Mouse (Mus musculus) heart, embryonic 11.5 days (tissue): Measurements from ENCODE around the gene Kif6. TPM values are rescaled to one million over a fixed set of nuclear protein-coding genes. Genes with fewer than 3 reads are reported as not detected.

Experiments used
- ATAC-seq: fragments of 200-750 bp; cut with Nextera tagmentation; replicated peaks from 2 replicates; pipeline ENCODE4 v1.8.0; 2017; ENCODE audit warnings: moderate library complexity; ENCODE audit not compliant: insufficient number of reproducible peaks, low FRiP score, low TSS enrichment
- H3K27ac ChIP-seq: fragments of 300-500 bp; sonication (generic); 2 replicates; pipeline ENCODE4 v1.5.1; 2014; ENCODE audit warnings: mild to moderate bottlenecking, low read depth, low read length
- H3K27me3 ChIP-seq: fragments of 300-500 bp; sonication (generic); 2 replicates; pipeline ENCODE4 v1.6.1; 2014; ENCODE audit warnings: mild to moderate bottlenecking, low read length, mixed read lengths; ENCODE audit not compliant: control insufficient read depth, insufficient read depth
- H3K36me3 ChIP-seq: fragments of 300-500 bp; sonication (generic); 2 replicates; pipeline ENCODE4 v1.6.1; 2014; ENCODE audit warnings: mild to moderate bottlenecking, low read length, moderate library complexity, mixed read lengths; ENCODE audit not compliant: control insufficient read depth, insufficient read depth
- H3K4me1 ChIP-seq: fragments of 300-500 bp; sonication (generic); 2 replicates; pipeline ENCODE4 v1.6.1; 2014; ENCODE audit warnings: low read length; ENCODE audit not compliant: control insufficient read depth, insufficient read depth
- H3K4me2 ChIP-seq: fragments of 300-500 bp; sonication (generic); 2 replicates; pipeline ENCODE4 v1.6.1; 2014; ENCODE audit warnings: mild to moderate bottlenecking, moderate library complexity
- H3K4me3 ChIP-seq: fragments of 300-500 bp; sonication (generic); 2 replicates; pipeline ENCODE4 v1.5.1; 2014; ENCODE audit warnings: low read depth, low read length
- H3K9ac ChIP-seq: fragments of 300-500 bp; sonication (generic); 2 replicates; pipeline ENCODE4 v1.6.1; 2014; ENCODE audit warnings: mild to moderate bottlenecking, low read depth, low read length, moderate library complexity
- H3K9me3 ChIP-seq: fragments of 300-500 bp; sonication (generic); replicated peaks from 2 replicates; pipeline ENCODE4 v1.6.1; 2016; ENCODE audit warnings: low read length; ENCODE audit not compliant: control insufficient read depth
- WGBS: fragments of 180-500 bp; shearing (Covaris S2); extraction: QIAGEN DNeasy Blood & Tissue Kit; methylation state at CpG from one replicate; pipeline ENCODE4 v1.1.7; 2014; ENCODE audit not compliant: insufficient replicate concordance; 5-methylcytosine and 5-hydroxymethylcytosine counted together
- polyA plus RNA-seq: library from polyadenylated mRNA; unstranded; fragments of >200 nt; fragmentation: Nextera tagmentation; extraction: Ambion mirVana; gene quantifications from 2 replicates; pipeline ENCODE4 v1.2.1, GENCODE M21; 2014

The Kif6 gene
- polyA plus RNA-seq, 1 experiment from 2014 or later = 2.1 TPM

- Histone ChIP-seq H3K36me3 (no peaks in the 10 kb centered on the region), H3K27ac (no peak overlapping the region), H3K27me3 (no peaks in the 10 kb centered on the region), H3K4me2 (peak overlapping the region; percentile 80), H3K4me3 (peak overlapping the region; percentile 52), H3K4me1 (no peaks in the 10 kb centered on the region; the same call in 1 of the 2 replicates), H3K9ac (peak overlapping the region; percentile 29), H3K9me3 (no peaks in the 10 kb centered on the region)
- ATAC-seq = peak; percentile 72
- under 1% methylated on average over 26 of the region's 26 CpGs for WGBS
These were observed 310 bp downstream of the Kif6 start for GRCm38 (mm10) chr17:49615241-49615651.

- H3K9ac ChIP-seq = no peak overlapping the region
- H3K4me1 ChIP-seq = peaks cover 16% of the 10 kb centered on the region
- H3K36me3 ChIP-seq = no peaks in the 10 kb centered on the region
- no peak overlapping the region for H3K27ac ChIP-seq
- no peak overlapping the region for H3K4me3 ChIP-seq
- no peak overlapping the region for H3K4me2 ChIP-seq
- 57% methylated on average over 9 of the region's 9 CpGs for WGBS
- no peaks in the 10 kb centered on the region for H3K27me3 ChIP-seq
- no peak for ATAC-seq
- no peaks in the 10 kb centered on the region for H3K9me3 ChIP-seq
These were observed 9.6 kb downstream of the Kif6 start for GRCm38 (mm10) chr17:49624572-49624971.

- Histone ChIP-seq H3K36me3 (no peaks in the 10 kb centered on the region), H3K27ac (peak overlapping the region; percentile 31), H3K27me3 (no peaks in the 10 kb centered on the region), H3K4me3 (no peak overlapping the region), H3K9me3 (no peaks in the 10 kb centered on the region), H3K9ac (no peak overlapping the region), H3K4me2 (no peak overlapping the region), H3K4me1 (peaks cover 16% of the 10 kb centered on the region)
- peak; percentile 83; the same call in 1 of the 2 replicates for ATAC-seq
- 48% methylated on average over 13 of the region's 13 CpGs for WGBS
These were observed 12.3 kb downstream of the Kif6 start for GRCm38 (mm10) chr17:49627011-49627794.

GRCm38 (mm10) chr17:49628875-49629274 lies 13.9 kb downstream of the Kif6 start:
- peaks cover 14% of the 10 kb centered on the region for H3K4me1 ChIP-seq
- H3K9me3 ChIP-seq = no peaks in the 10 kb centered on the region
- no peak overlapping the region for H3K4me3 ChIP-seq
- H3K36me3 ChIP-seq = no peaks in the 10 kb centered on the region
- no peak overlapping the region for H3K4me2 ChIP-seq
- no peaks in the 10 kb centered on the region for H3K27me3 ChIP-seq
- 85% methylated on average over 8 of the region's 8 CpGs for WGBS
- H3K27ac ChIP-seq = no peak overlapping the region
- no peak overlapping the region for H3K9ac ChIP-seq
- ATAC-seq = no peak

- H3K4me3 ChIP-seq = no peak overlapping the region
- no peaks in the 10 kb centered on the region for H3K4me1 ChIP-seq
- no peaks in the 10 kb centered on the region for H3K36me3 ChIP-seq
- H3K27ac ChIP-seq = no peak overlapping the region
- H3K9me3 ChIP-seq = no peaks in the 10 kb centered on the region
- no peak overlapping the region for H3K4me2 ChIP-seq
- 44% methylated on average over 8 of the region's 8 CpGs for WGBS
- H3K9ac ChIP-seq = no peak overlapping the region
- H3K27me3 ChIP-seq = no peaks in the 10 kb centered on the region
- ATAC-seq = no peak
These were observed 18.1 kb downstream of the Kif6 start for GRCm38 (mm10) chr17:49633041-49633440.

- no peak for ATAC-seq
- Histone ChIP-seq H3K36me3 (no peaks in the 10 kb centered on the region), H3K27ac (no peak overlapping the region), H3K9me3 (no peaks in the 10 kb centered on the region), H3K9ac (no peak overlapping the region), H3K4me1 (0 out of 2 replicates have a peak, but pooled peaks cover 4% of the 10 kb centered on the region), H3K4me3 (no peak overlapping the region), H3K27me3 (no peaks in the 10 kb centered on the region), H3K4me2 (no peak overlapping the region)
- WGBS = 82% methylated on average over 6 of the region's 6 CpGs
These were observed 27.0 kb downstream of the Kif6 start for GRCm38 (mm10) chr17:49641903-49642302.

- WGBS = 70% methylated on average over 8 of the region's 8 CpGs
These were observed 27.4 kb downstream of the Kif6 start for GRCm38 (mm10) chr17:49642336-49642735.

GRCm38 (mm10) chr17:49642889-49643490 lies 28.1 kb downstream of the Kif6 start:
- no peak for ATAC-seq

More at GRCm38 (mm10) chr17:49642336-49642735, 27.4 kb downstream of the Kif6 start:
- no peak overlapping the region for H3K4me2 ChIP-seq
- no peak overlapping the region for H3K9ac ChIP-seq
- ATAC-seq = no peak
- H3K4me3 ChIP-seq = no peak overlapping the region
- no peaks in the 10 kb centered on the region for H3K36me3 ChIP-seq
- H3K27ac ChIP-seq = no peak overlapping the region
- no peaks in the 10 kb centered on the region for H3K27me3 ChIP-seq
- H3K9me3 ChIP-seq = no peaks in the 10 kb centered on the region
- H3K4me1 ChIP-seq = 0 out of 2 replicates have a peak, but pooled peaks cover 4% of the 10 kb centered on the region

More at GRCm38 (mm10) chr17:49642889-49643490, 28.1 kb downstream of the Kif6 start:
- H3K4me2 ChIP-seq = no peak overlapping the region
- WGBS = 85% methylated on average over 11 of the region's 11 CpGs
- no peak overlapping the region for H3K9ac ChIP-seq
- no peaks in the 10 kb centered on the region for H3K36me3 ChIP-seq
- no peak overlapping the region for H3K4me3 ChIP-seq
- H3K4me1 ChIP-seq = 0 out of 2 replicates have a peak, but pooled peaks cover 4% of the 10 kb centered on the region
- H3K27ac ChIP-seq = no peak overlapping the region
- no peaks in the 10 kb centered on the region for H3K9me3 ChIP-seq
- H3K27me3 ChIP-seq = no peaks in the 10 kb centered on the region
